Mouse (Mus musculus): ENCODE results near the gene Galnt10.

DNA sequence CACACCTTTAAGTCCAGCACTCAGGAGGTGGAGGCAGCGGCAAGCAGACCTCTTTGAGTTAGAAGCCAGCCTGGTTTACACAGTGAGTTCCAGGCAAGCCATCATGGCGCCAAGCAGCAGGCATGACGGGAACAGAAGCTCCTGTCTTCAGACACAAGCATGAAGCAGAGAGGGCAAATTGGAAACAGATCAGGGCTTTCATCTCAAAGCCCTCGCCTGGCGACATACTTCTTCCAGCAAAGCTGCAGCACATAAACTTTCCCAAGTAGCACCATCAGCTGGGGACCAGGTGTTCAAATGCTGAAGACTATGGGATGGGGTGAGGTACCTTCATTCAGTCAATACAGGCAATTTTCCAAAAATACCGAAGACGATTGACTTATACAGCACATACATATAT is 54.9 kb downstream of the Galnt10 start:
- TF ChIP-seq CTCF (IDR thresholded peaks at IDR 0.05; ENCODE audit: low read depth, low read length) (no peak), POLR2A (IDR thresholded peaks at IDR 0.05; ENCODE audit: borderline replicate concordance, low read depth, low read length) (no peak)
